ENCODE assay signal across 9 mouse cellular contexts in genomic region chr10:128584386-128584785, GRCm38 (mm10). TPM values are rescaled to one million over a fixed set of nuclear protein-coding genes. Genes with fewer than 3 reads are reported as not detected.
DNase-seq lines count a peak whose midpoint lies in the region; ATAC-seq and TF ChIP-seq lines count a peak whose summit lies in the region.
"Had no signal": no experiment of that assay in that cellular context is flagged by ENCODE, and none has a peak within 500 bp of the region (broad histone marks: within the 10 kb centered on the region; RNA-seq: fewer than 3 reads in every experiment).

No protein-coding gene starts in this region.

- peaks cover 3% of the 10 kb centered on the region; the same call in 1 of the 2 replicates for H3K4me1 ChIP-seq in kidney, embryonic 14.5 days (ENCODE audit: control insufficient read depth, insufficient read depth, low read length)

- H3K79me2 ChIP-seq in myocyte (ENCODE audit: control insufficient read depth, insufficient read depth): peaks cover 3% of the 10 kb centered on the region

- H3ac ChIP-seq in myocyte (ENCODE audit: control insufficient read depth, insufficient read length): no peak overlapping the region

- H3K36me3 ChIP-seq in kidney, embryonic 14.5 days (ENCODE audit: control insufficient read depth, insufficient read depth, low read length): no peaks in the 10 kb centered on the region
- no peaks in the 10 kb centered on the region for H3K36me3 ChIP-seq in myocyte (ENCODE audit: control insufficient read depth, insufficient read depth)

- no peak for TF ChIP-seq POLR2A in myocyte (IDR thresholded peaks at IDR 0.05; ENCODE audit: insufficient read length, low read depth)

- DNase-seq in CD4-positive, CD25-positive, alpha-beta regulatory T cell, adult 2 months (ENCODE audit: low read depth, low spot score): peak; percentile 19
- DNase-seq in embryo, embryonic 10 days (ENCODE audit: low spot score): peak; percentile 37
- no peak for DNase-seq in right cerebral cortex, adult 2 months (ENCODE audit: low spot score in 2 of 2)
- DNase-seq in Muller cell, postnatal 12 days (ENCODE audit: inconsistent ontology term): no peak
- DNase-seq in spleen, postnatal 10 days (ENCODE audit: low spot score in 2 of 2): no peak

- ATAC-seq in CD4-positive, CD25-positive, alpha-beta regulatory T cell, adult 4 months: no peak
- peak; percentile 50; the same call in 1 of the 2 replicates for ATAC-seq in kidney, embryonic 14.5 days (ENCODE audit: low FRiP score, low TSS enrichment)

- H3K27me3 ChIP-seq in kidney, embryonic 14.5 days (ENCODE audit: control insufficient read depth, insufficient read depth, low read length): peaks cover 17% of the 10 kb centered on the region
- no peaks in the 10 kb centered on the region for H3K27me3 ChIP-seq in myocyte (ENCODE audit: control insufficient read depth, insufficient read depth, insufficient read length)

- no peak overlapping the region for H3K4me3 ChIP-seq in kidney, embryonic 14.5 days (ENCODE audit: low read length)
- no peak overlapping the region for H3K4me3 ChIP-seq in myocyte
- H3K4me3 ChIP-seq: erythroblast, embryonic 14.5 days had no signal

- 1% methylated on average over 4 of the region's 4 CpGs for WGBS in kidney, embryonic 14.5 days

- H3K9me3 ChIP-seq in kidney, embryonic 14.5 days (ENCODE audit: control insufficient read depth, low read length): no peaks in the 10 kb centered on the region

- H3K9ac ChIP-seq in kidney, embryonic 14.5 days (ENCODE audit: low read depth, low read length): no peak overlapping the region

- H3K4me2 ChIP-seq in kidney, embryonic 14.5 days (replicated peaks; ENCODE audit: low read depth, low read length): 0 out of 2 replicates have a peak overlapping the region, but pooled peaks have one; percentile 6
- H3K4me2 ChIP-seq in myocyte (ENCODE audit: low read depth): peak overlapping the region; percentile 49

- H3K27ac ChIP-seq in kidney, embryonic 14.5 days (ENCODE audit: low read depth, low read length): no peak overlapping the region

TF ChIP-seq in myocyte, 11 proteins besides CTCF, POLR2A, EP300 and RAD21:
- TF ChIP-seq MYOD1 (IDR thresholded peaks at IDR 0.05; ENCODE audit: control insufficient read depth in 1 of 3, insufficient read length in 2 of 3, low read depth in 2 of 3): no peak
- TF ChIP-seq TCF3 (IDR thresholded peaks at IDR 0.05; ENCODE audit: insufficient read length, low read depth): no peak
- TF ChIP-seq E2F4 (IDR thresholded peaks at IDR 0.05; ENCODE audit: insufficient read depth): no peak
- TF ChIP-seq MAX (IDR thresholded peaks at IDR 0.05; ENCODE audit: low read depth): no peak
- TF ChIP-seq USF1 (IDR thresholded peaks at IDR 0.05; ENCODE audit: low read depth): no peak
- TF ChIP-seq POLR2AphosphoS2 (IDR thresholded peaks at IDR 0.05; ENCODE audit: insufficient read length, low read depth): no peak
- TF ChIP-seq REST (IDR thresholded peaks at IDR 0.05; ENCODE audit: insufficient read depth, insufficient read length): no peak
- no peak for TF ChIP-seq TCF12 (IDR thresholded peaks at IDR 0.05; ENCODE audit: insufficient read depth, poor library complexity, severe bottlenecking)
- no peak for TF ChIP-seq SRF (IDR thresholded peaks at IDR 0.05; ENCODE audit: control insufficient read depth, insufficient read length, low read depth)
- TF ChIP-seq CEBPB (IDR thresholded peaks at IDR 0.05; ENCODE audit: insufficient read depth, poor library complexity, severe bottlenecking): no peak
- TF ChIP-seq MYOG (IDR thresholded peaks at IDR 0.05; ENCODE audit: control insufficient read depth in 1 of 3, insufficient read depth in 1 of 3, insufficient read length in 2 of 3, low read depth in 2 of 3): no peak
TF ChIP-seq in myocyte: peak in this region for 0.

RNA-seq across cellular contexts. Expression of gene Erbb3, which starts 5.1 kb away (rescaled TPM):
- 1 to 10 TPM; 6.6 to 9.3 TPM for polyA plus RNA-seq in CD4-positive, CD25-positive, alpha-beta regulatory T cell, adult 4 months (2017; shearing (Covaris generic))
- polyA plus RNA-seq in kidney, embryonic 14.5 days (2014; fragmentation: Nextera tagmentation; extraction: Ambion mirVana): 5.1 and 11.8 TPM in 2 replicates
- polyA plus RNA-seq in myocyte (2012; fragmentation: generic; extraction: Trizol): 23.3 TPM

RNA-seq across cellular contexts. Expression of gene Pa2g4, which starts 18.6 kb away (rescaled TPM):
- polyA plus RNA-seq in CD4-positive, CD25-positive, alpha-beta regulatory T cell, adult 4 months (2017; shearing (Covaris generic)): 100 to 1,000 TPM; 114 to 117 TPM
- 237 and 254 TPM in 2 replicates for polyA plus RNA-seq in kidney, embryonic 14.5 days (2014; fragmentation: Nextera tagmentation; extraction: Ambion mirVana)
- polyA plus RNA-seq in myocyte (2012; fragmentation: generic; extraction: Trizol): 127 TPM

RNA-seq across cellular contexts. Expression of gene Rpl41, which starts 35.3 kb away (rescaled TPM):
- 1,000 to 10,000 TPM; 4,848 to 7,095 TPM for polyA plus RNA-seq in CD4-positive, CD25-positive, alpha-beta regulatory T cell, adult 4 months (2017; shearing (Covaris generic))
- 4,683 and 5,796 TPM in 2 replicates for polyA plus RNA-seq in kidney, embryonic 14.5 days (2014; fragmentation: Nextera tagmentation; extraction: Ambion mirVana)
- polyA plus RNA-seq in myocyte (2012; fragmentation: generic; extraction: Trizol): 12,553 TPM

RNA-seq across cellular contexts. Expression of gene Zc3h10, which starts 36.8 kb away (rescaled TPM):
- 10 to 100 TPM in 1 of 2 experiments, 1 to 10 TPM in 1; 9.2 to 11.8 TPM for polyA plus RNA-seq in CD4-positive, CD25-positive, alpha-beta regulatory T cell, adult 4 months (2017; shearing (Covaris generic))
- 11.3 and 13.5 TPM in 2 replicates for polyA plus RNA-seq in kidney, embryonic 14.5 days (2014; fragmentation: Nextera tagmentation; extraction: Ambion mirVana)
- 13.8 TPM for polyA plus RNA-seq in myocyte (2012; fragmentation: generic; extraction: Trizol)

RNA-seq across cellular contexts. Expression of gene Rps26, which starts 42.2 kb away (rescaled TPM):
- 1,000 to 10,000 TPM; 1,420 to 1,755 TPM for polyA plus RNA-seq in CD4-positive, CD25-positive, alpha-beta regulatory T cell, adult 4 months (2017; shearing (Covaris generic))
- 1,019 and 1,352 TPM in 2 replicates for polyA plus RNA-seq in kidney, embryonic 14.5 days (2014; fragmentation: Nextera tagmentation; extraction: Ambion mirVana)
- 1,658 TPM for polyA plus RNA-seq in myocyte (2012; fragmentation: generic; extraction: Trizol)

Comparison
In these comparisons a context has a peak if more than half of its experiments do, and no peak if none do; other contexts are left out.
1. DNase-seq: peak in CD4-positive, CD25-positive, alpha-beta regulatory T cell, adult 2 months (single experiment) and embryo, embryonic 10 days (single experiment); none in right cerebral cortex, adult 2 months (0 of 2), Muller cell, postnatal 12 days (single experiment) and spleen, postnatal 10 days (0 of 2).